Mouse (Mus musculus) embryonic facial prominence, embryonic 11.5 days (tissue): ENCODE measurements around the gene Ipcef1. TPM values are rescaled to one million over a fixed set of nuclear protein-coding genes. Genes with fewer than 3 reads are reported as not detected.

Source experiments
- ATAC-seq: fragments of 200-750 bp; cut with Nextera tagmentation; replicated peaks from 2 replicates; pipeline ENCODE4 v1.8.0; 2017; ENCODE audit warnings: low read depth; ENCODE audit not compliant: insufficient number of reproducible peaks, low FRiP score, low TSS enrichment
- DNase-seq: peaks from one replicate; pipeline ENCODE4 v3.0.0-alpha.2; 2015; ENCODE audit warnings: low spot score
- H3K27ac ChIP-seq: fragments of 300-500 bp; sonication (generic); replicated peaks from 2 replicates; pipeline ENCODE4 v1.5.1; 2014; ENCODE audit warnings: mild to moderate bottlenecking, low read depth, low read length, control low read depth
- H3K27me3 ChIP-seq: fragments of 300-500 bp; sonication (generic); 2 replicates; pipeline ENCODE4 v1.6.1; 2014; ENCODE audit warnings: mild to moderate bottlenecking, low read length, moderate library complexity, mixed read lengths; ENCODE audit not compliant: control insufficient read depth, insufficient read depth
- H3K36me3 ChIP-seq: fragments of 300-500 bp; sonication (generic); replicated peaks from 2 replicates; pipeline ENCODE4 v1.6.1; 2014; ENCODE audit warnings: low read depth, mild to moderate bottlenecking, low read length, moderate library complexity, mixed read lengths; ENCODE audit not compliant: control insufficient read depth, insufficient read depth
- H3K4me1 ChIP-seq: fragments of 300-500 bp; sonication (generic); 2 replicates; pipeline ENCODE4 v1.6.1; 2014; ENCODE audit warnings: low read length, mixed read lengths; ENCODE audit not compliant: control insufficient read depth, insufficient read depth
- H3K4me2 ChIP-seq: fragments of 300-500 bp; sonication (generic); 2 replicates; pipeline ENCODE4 v1.6.1; 2014; ENCODE audit warnings: low read depth, mild to moderate bottlenecking, control low read depth, low read length, moderate library complexity
- H3K4me3 ChIP-seq: fragments of 300-500 bp; sonication (generic); 2 replicates; pipeline ENCODE4 v1.5.1; 2014; ENCODE audit warnings: low read depth, low read length, control low read depth
- H3K9ac ChIP-seq: fragments of 300-500 bp; sonication (generic); replicated peaks from 2 replicates; pipeline ENCODE4 v1.6.1; 2014; ENCODE audit warnings: mild to moderate bottlenecking, control low read depth, low read length
- H3K9me3 ChIP-seq: fragments of 300-500 bp; sonication (generic); replicated peaks from 2 replicates; pipeline ENCODE4 v1.6.1; 2016; ENCODE audit warnings: mild to moderate bottlenecking, low read length, inconsistent platforms, mixed read lengths; ENCODE audit not compliant: control insufficient read depth
- WGBS: fragments of 180-500 bp; shearing (Covaris S2); extraction: QIAGEN DNeasy Blood & Tissue Kit; methylation state at CpG from one replicate; pipeline ENCODE4 v1.1.7; 2014; 5-methylcytosine and 5-hydroxymethylcytosine counted together
- polyA plus RNA-seq: library from polyadenylated mRNA; unstranded; fragments of >200 nt; fragmentation: Nextera tagmentation; extraction: Ambion mirVana; gene quantifications from 2 replicates; pipeline ENCODE4 v1.2.1, GENCODE M21; 2014

Ipcef1 gene
- polyA plus RNA-seq, 1 experiment from 2014 or later: 0.27 TPM

DNA sequence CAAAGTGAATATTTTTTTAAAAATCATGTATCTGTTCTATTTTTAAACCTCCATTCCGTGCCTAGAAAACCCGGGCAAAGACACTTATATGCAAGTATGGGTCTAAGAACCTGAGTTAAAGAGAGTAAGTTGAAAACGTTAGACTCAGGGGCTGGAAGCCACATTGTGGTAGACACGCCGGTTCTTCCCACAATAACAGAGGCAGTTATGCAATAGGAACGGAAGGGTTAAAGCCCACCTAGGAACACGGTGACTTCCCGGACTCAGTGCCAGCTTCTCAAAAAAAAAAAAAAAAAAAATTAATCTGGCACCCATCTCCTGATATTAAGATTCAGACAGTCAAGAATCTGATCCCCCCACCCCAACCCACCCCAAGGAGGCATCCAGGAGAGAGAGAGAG is 72.5 kb downstream of the Ipcef1 start:
- DNase-seq: no peak
- no peak overlapping the region for H3K27ac ChIP-seq
- 57% methylated on average over 8 of the region's 8 CpGs for WGBS
- no peak for ATAC-seq
- no peaks in the 10 kb centered on the region for H3K36me3 ChIP-seq
- H3K4me3 ChIP-seq: no peak overlapping the region
- no peak overlapping the region for H3K9ac ChIP-seq
- no peaks in the 10 kb centered on the region for H3K27me3 ChIP-seq
- H3K4me2 ChIP-seq: no peak overlapping the region
- H3K4me1 ChIP-seq: no peaks in the 10 kb centered on the region
- no peaks in the 10 kb centered on the region for H3K9me3 ChIP-seq

DNA sequence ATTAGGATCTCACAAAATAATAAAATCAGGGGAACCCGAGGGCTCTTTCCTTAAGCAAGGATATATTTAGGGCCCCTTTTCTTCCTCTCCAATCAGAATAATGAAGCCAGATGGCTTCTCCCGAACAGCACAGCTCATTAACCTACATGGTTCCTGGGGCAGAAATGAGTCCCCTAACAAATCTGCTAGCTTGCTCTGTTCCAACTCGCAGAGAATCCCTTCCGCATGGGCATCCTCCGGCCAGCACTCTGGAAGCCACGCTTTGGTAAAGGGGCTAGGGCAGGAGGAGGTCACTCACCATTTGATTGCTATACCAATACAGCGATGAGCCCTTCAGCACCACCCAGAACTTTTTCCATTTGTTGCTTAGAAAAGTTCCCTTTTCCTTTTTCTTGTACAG is 73.1 kb downstream of the Ipcef1 start:
- H3K4me3 ChIP-seq: no peak overlapping the region
- ATAC-seq: no peak
- whole genome bisulfite sequencing: 77% methylated on average over 7 of the region's 7 CpGs

GRCm38 (mm10) chr10:6978733-6979132 is 73.5 kb downstream of the Ipcef1 start:
- no peak for ATAC-seq
- H3K27ac ChIP-seq: no peak overlapping the region
- no peak overlapping the region for H3K4me3 ChIP-seq
- H3K36me3 ChIP-seq: no peaks in the 10 kb centered on the region
- no peak overlapping the region for H3K9ac ChIP-seq
- no peak for DNase-seq
- H3K27me3 ChIP-seq: no peaks in the 10 kb centered on the region
- H3K9me3 ChIP-seq: no peaks in the 10 kb centered on the region
- no peaks in the 10 kb centered on the region for H3K4me1 ChIP-seq
- H3K4me2 ChIP-seq: no peak overlapping the region
- 86% methylated on average over 1 of the region's 1 CpGs for WGBS

More for the DNA sequence above, 73.1 kb downstream of the Ipcef1 start:
- H3K4me1 ChIP-seq: no peaks in the 10 kb centered on the region
- no peaks in the 10 kb centered on the region for H3K36me3 ChIP-seq
- no peak for DNase-seq
- no peak overlapping the region for H3K4me2 ChIP-seq
- no peaks in the 10 kb centered on the region for H3K9me3 ChIP-seq
- H3K9ac ChIP-seq: no peak overlapping the region
- H3K27me3 ChIP-seq: no peaks in the 10 kb centered on the region
- H3K27ac ChIP-seq: no peak overlapping the region

- 69% methylated on average over 2 of the region's 2 CpGs for WGBS
- Histone ChIP-seq H3K4me3 (no peak overlapping the region), H3K4me1 (no peaks in the 10 kb centered on the region), H3K4me2 (no peak overlapping the region), H3K36me3 (no peaks in the 10 kb centered on the region), H3K27me3 (no peaks in the 10 kb centered on the region), H3K9ac (no peak overlapping the region), H3K9me3 (no peaks in the 10 kb centered on the region), H3K27ac (no peak overlapping the region)
- DNase-seq (no peak), ATAC-seq (no peak)
These were observed 74.4 kb downstream of the Ipcef1 start for GRCm38 (mm10) chr10:6977843-6978242.

- Histone ChIP-seq H3K36me3 (no peaks in the 10 kb centered on the region), H3K4me1 (no peaks in the 10 kb centered on the region), H3K9me3 (no peaks in the 10 kb centered on the region), H3K27me3 (no peaks in the 10 kb centered on the region), H3K4me2 (no peak overlapping the region), H3K4me3 (no peak overlapping the region), H3K27ac (no peak overlapping the region), H3K9ac (no peak overlapping the region)
- no peak for ATAC-seq
- 93% methylated on average over 1 of the region's 1 CpGs for WGBS
- no peak for DNase-seq
These were observed 83.9 kb downstream of the Ipcef1 start for GRCm38 (mm10) chr10:6968334-6968733.

DNA sequence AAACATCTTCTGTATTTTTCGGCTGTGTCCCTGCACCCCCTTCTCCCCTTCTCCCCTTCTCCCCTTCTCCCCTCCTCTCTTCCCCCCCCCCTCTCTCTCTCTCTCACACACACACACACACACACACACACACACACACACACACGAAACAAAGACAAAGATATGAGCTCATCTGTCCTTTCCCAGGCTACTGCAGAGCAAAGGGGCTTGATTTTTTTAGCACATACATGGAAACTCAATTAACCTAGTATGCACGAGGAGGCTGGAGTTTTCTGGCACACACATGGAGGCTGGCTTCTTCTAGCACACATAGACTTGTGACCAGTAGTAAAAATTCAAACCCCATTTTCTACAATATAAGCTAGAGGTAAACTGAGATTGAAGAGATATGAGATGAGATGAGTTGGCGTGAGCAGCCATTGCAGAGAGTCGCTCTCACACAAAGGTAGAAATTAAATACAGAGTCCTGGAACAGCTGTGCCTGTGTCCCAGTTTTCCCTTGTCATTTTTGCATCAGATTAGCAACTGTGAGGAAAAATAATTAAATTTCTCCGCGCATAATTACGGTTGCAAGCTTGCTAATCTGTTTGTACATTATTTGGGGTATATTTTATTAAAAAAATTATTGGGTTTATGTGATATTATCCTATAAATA is 84.6 kb downstream of the Ipcef1 start:
- 79% methylated on average over 8 of the region's 8 CpGs for WGBS
- H3K27me3 ChIP-seq: no peaks in the 10 kb centered on the region
- no peak overlapping the region for H3K4me3 ChIP-seq
- no peaks in the 10 kb centered on the region for H3K36me3 ChIP-seq
- DNase-seq (no peak), ATAC-seq (no peak)
- no peak overlapping the region for H3K27ac ChIP-seq
- no peaks in the 10 kb centered on the region for H3K4me1 ChIP-seq
- H3K9ac ChIP-seq: no peak overlapping the region
- H3K9me3 ChIP-seq: no peaks in the 10 kb centered on the region
- H3K4me2 ChIP-seq: no peak overlapping the region

DNA sequence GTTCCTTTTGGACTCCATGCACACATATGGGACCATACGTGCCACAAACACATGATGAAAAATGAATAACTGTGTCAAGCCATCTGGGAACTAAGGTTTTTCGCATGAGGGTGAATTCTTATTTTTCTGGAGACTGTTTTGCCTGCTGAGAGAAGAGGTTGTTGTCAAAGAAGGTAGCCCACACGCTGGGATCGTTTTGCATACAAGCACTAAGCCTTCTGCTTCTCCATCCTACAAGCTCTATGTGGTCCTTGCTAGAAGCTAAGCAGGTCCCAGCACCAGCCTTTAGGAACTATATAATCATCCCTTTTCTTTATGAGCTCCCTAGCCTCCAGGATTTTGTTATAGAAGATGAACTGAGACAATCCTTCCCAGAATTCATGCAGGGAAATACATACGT is 93.5 kb downstream of the Ipcef1 start:
- no peaks in the 10 kb centered on the region for H3K36me3 ChIP-seq
- no peak overlapping the region for H3K4me3 ChIP-seq
- no peaks in the 10 kb centered on the region for H3K4me1 ChIP-seq
- no peak overlapping the region for H3K4me2 ChIP-seq
- H3K9me3 ChIP-seq: no peaks in the 10 kb centered on the region
- 72% methylated on average over 5 of the region's 5 CpGs for WGBS
- DNase-seq (no peak), ATAC-seq (no peak)
- no peaks in the 10 kb centered on the region for H3K27me3 ChIP-seq
- no peak overlapping the region for H3K9ac ChIP-seq
- no peak overlapping the region for H3K27ac ChIP-seq

DNA sequence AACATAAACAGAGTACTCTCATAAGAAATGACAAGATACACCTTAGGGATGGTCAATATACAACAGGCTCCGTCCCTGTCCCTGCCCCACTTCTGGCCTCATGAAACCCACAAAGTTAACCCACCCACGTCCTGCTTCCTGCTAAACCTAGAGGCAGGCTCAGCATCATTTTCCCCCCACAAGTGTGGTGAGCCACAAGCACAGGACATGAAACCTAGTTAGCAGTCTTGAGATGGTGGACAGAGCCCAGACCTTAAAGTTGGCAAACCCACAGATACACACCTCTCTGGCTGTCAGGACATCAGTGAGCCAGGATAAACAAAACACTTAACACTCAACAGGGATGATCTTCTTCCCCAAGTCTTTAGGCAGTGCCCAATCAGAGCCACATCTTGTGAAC is 95.9 kb downstream of the Ipcef1 start:
- no peaks in the 10 kb centered on the region for H3K4me1 ChIP-seq
- H3K36me3 ChIP-seq: no peaks in the 10 kb centered on the region
- H3K9me3 ChIP-seq: no peaks in the 10 kb centered on the region
- H3K27me3 ChIP-seq: no peaks in the 10 kb centered on the region
- WGBS: 91% methylated on average over 2 of the region's 2 CpGs
- DNase-seq: no peak
- no peak overlapping the region for H3K4me2 ChIP-seq
- ATAC-seq: no peak
- H3K27ac ChIP-seq: no peak overlapping the region
- no peak overlapping the region for H3K9ac ChIP-seq
- no peak overlapping the region for H3K4me3 ChIP-seq
